Mouse (Mus musculus): ENCODE data around the gene Rpain.

Rpain gene

GRCm38 (mm10) chr11:71003611-71004315 is 33.8 kb downstream of the Rpain start:
- no peak for DNase-seq

GRCm38 (mm10) chr11:71004316-71004773 is 34.3 kb downstream of the Rpain start, which contains the start of gene Dhx33:
TSS of gene Dhx33 (minus strand) at chr11:71004437.
- peak; percentile 97 to 98 for DNase-seq

DNA sequence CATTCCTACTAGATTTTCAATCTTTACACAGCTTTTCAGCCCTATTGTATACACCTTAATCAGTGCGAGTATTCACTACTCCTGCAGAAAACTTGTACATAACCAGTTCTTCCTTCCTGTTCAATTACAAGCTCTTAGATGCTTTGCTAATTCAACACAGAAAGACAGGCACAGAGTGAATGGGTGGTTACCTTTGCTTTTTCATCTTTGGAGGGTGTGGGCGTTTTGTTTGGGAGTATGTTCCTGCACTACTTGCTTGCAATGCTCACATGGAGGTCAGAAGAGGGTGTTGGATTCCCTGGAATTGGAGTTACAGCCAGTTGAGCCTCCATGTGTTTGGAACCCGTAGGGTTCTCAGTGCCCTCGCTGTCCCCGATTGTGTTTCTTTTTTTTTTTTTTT is 35.0 kb downstream of the Rpain start:
- no peak for DNase-seq

GRCm38 (mm10) chr11:71007026-71007425 is 37.0 kb downstream of the Rpain start:
- DNase-seq, result no peak

DNA sequence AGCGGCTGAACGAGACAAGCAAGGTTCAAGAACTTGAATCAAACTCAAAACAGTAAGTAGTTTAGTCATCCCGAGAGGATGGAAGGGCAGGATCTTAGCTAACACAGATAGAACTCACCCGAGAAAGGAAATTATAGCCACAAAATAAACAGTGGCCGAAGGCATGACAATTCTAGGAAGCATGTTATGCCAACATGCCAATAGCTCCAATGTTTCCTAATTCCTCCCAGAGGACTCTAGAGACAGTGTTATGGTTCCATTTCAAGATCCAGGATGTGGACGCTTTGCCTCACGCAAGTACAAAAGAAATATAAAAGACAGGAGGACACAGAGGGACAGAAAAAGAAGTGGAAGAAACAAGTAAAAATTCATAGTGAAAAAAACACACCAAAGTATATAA is 37.8 kb downstream of the Rpain start:
- DNase-seq, result peak in 1 of 2 experiments; percentile 31

DNA sequence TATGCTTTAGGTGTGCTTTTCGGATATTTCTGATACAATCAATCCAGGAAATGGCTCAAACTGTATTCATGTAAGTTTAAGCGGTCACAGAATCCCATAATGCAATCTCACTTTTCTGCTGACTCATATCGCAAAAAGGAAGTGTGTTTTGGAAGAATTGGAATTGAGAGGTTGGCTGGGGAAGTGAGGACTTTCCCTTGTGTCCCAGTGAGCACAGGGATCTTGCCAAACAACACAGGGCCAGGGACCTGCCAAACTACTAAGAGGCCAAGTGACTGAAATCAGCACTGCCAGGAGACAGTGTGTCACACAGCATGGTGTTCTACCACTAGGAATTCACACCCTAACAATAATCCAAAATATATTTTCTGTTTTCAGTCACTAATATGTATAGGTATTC is 38.3 kb downstream of the Rpain start:
- DNase-seq, result peak in 1 of 2 experiments; percentile 24

- peak; percentile 65 to 75 for DNase-seq
Observed at GRCm38 (mm10) chr11:71012743-71013142, 42.7 kb downstream of the Rpain start.

DNA sequence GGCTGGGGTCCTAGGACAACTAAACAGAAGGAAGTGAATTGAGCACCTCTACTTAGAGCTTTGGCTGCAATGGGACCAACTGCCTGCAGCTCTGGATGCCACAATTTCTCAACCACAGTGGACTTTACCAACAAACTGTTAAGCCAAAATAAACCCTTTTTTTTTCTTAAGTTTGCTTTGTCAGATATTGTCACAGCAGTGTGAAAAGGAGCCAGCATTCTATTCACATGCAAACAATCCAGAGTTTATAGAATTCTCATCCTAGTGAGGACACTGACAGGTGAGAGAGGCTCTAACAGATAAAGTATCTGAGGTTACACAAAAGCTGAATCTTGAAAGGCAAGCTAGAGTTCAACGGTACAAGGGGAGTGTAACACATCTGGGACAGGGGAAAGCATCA is 47.0 kb downstream of the Rpain start:
- no peak for DNase-seq

- DNase-seq, result no peak
Observed at GRCm38 (mm10) chr11:71018416-71019200, 48.6 kb downstream of the Rpain start.

DNA sequence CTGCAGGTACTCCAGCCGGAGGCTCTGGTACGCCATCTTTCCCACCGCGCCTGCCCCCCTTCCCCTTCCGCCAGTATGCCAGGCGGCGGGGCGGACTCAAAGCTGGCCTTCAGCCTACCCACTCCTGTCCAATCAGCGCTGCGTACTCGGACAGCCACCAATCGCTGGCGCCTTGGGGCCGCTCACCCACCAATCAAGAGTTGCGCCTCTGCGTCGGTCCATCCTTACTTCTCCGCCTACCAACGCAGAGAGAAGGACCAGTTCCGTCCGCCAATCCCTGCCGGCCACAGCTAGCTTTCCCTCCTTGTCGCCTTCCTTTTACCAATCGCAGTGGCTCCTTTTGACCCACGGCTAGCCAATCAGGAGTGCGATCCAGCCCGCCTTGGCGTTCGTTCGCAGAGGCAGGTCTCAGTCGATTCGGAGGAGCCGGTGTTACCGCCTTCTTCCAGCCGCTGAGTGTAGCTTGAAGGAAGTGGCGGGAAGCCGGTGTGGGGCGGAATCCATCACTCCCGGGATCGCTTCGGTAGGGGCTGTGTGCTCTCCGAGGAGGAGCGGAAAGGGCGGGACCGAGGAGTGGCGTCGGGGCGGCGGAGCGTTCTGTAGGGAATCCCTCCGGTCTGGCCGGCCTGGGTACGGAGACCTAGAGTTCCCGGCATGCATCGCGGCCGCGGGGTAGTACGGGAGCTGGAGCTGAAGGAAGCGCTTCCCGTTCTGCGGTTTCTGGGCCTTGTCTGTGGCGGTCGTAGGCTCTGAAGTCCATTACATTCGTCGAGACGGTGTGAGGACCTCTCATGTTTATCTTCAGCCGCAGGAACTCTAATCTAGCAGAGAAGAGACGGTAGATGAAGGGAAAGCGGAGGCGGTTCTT is 49.4 kb downstream of the Rpain start, which contains the start of the genes Mis12 and Derl2:
Mis12 (plus strand) TSS at position 411 of the 868 bp plus-strand sequence.
Derl2 (minus strand) TSS at position 641 of the 868 bp plus-strand sequence.
- DNase-seq, result peak; percentile 99 to 100
